Mouse (Mus musculus) frontal cortex, postnatal 25 days (tissue): ENCODE results near the gene Rab43.
"Not testable (repeated sequence)": the region's sequence is repeated elsewhere in the genome, so short reads cannot be mapped to it uniquely, and the experiment has no call there.

Experiments
- DNase-seq, 2 experiments: peaks; one replicate each; pipeline ENCODE4 v3.0.0; 2022; ENCODE audit warnings: low spot score in 2 of 2

The Rab43 gene

DNA sequence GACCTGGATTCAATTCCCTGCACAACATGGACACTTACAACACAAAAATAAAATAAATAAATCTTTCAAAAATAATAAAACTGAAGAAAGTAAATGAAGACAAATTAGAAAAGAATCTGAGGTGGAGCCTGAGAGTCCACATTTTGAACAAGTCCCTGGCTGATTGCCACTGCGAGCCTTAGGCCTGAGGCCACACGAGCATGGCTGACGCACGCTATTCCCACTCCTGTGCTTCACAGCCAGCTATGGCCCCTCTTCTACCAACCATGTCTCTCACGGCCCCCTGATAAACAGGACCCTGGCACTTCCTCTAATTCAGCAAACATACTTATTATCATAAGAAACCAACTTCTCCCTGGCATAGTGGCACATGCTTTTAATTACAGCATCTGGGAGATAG is 25.3 kb downstream of the Rab43 start:
- DNase-seq: no peak

DNA sequence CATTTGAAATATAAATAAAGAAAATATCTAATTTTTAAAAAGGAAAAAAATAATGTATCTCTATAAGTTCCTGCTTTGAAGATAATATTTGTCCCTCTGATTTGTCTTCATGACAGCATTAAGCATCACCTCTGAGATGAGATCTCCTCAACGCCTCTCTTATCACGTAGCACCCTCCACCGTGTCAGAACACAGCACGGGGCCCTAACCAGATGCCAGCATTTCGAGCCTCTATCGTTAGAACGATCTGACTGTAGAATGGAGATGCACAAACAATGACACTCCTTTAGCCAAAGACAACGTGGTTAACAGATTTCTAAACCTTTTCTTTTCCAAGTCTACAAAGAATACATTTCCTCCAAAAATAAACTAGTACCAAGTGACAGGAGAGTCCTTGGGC is 27.9 kb downstream of the Rab43 start:
- no peak for DNase-seq

DNA sequence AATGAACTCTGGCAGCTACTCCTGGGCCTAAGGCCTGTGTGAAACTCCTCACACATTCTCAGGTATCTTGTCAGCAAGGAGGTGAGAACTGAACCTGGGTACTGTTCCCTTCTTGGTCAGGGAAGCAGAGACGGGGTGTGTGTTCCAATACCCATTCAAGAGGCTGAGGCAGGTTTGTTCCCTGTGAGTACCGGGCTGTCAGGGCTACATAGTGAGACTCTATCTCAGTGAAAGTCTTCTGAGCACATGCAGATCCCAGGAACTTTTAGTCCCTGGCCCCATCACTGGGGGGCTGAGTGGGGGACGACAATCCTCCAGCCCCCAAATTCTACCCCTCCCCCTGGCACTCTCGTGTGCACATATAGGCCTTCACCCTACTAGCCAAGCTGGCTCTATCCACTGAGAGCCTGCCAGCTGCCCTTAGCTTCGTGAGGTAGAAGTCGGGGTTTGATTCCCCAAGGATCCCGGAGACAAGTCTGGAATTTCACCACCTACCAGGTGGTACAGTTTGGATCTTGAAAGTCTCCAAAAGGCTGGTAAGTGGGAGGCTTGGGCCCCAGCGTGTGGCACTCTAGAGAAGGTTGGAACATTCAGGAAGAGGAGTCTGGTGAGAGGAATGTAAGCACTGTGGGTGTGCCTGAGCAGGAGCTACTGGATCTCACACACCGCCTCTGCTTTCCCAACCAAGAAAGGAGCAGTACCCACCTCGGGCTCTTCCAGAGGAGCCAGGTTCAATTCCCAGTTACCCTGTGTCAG is 31.2 kb downstream of the Rab43 start:
- DNase-seq: no peak

DNA sequence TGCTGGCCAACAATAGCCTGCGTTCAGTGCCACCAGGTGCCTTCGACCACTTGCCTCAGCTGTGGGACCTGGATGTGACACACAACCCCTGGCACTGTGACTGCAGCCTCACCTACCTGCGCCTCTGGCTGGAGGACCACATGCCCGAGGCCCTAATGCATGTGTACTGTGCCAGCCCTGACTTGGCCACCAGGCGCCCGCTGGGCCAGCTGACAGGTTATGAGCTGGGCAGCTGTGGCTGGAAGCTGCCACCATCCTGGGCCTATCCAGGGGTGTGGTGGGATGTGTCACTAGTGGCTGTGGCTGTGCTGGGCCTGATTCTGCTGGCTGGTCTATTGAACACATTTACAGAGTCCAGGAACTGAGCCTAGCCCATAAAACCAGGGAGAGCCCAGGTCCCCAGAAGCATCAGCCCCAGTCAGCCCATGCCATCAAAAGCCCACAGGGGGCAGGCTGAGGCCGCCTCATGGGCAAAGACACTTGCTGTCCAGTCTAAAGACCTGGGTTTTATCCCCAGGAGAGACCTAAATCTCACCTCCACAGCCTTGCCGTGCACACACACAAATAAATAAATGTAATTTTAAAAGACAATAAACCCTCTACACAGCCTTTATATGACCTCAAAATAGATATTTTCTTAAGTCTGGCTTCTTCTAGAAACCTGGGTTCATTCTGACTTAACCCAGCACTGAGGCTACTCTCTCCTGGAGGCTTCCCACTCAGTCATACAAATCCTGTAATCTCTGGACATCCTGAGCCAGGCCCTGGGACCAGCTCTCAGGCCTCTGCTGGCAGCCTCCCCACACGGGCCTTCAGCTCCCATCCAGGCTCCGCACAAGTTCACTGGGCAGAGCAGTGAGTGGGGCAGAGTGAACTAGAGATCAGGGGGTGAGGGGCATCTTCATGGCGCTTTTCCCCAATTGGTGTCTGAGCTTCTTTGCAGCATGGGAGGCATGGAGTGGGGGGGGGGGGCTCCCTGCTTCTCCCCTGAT is 32.5 kb downstream of the Rab43 start:
- no peak for DNase-seq

DNA sequence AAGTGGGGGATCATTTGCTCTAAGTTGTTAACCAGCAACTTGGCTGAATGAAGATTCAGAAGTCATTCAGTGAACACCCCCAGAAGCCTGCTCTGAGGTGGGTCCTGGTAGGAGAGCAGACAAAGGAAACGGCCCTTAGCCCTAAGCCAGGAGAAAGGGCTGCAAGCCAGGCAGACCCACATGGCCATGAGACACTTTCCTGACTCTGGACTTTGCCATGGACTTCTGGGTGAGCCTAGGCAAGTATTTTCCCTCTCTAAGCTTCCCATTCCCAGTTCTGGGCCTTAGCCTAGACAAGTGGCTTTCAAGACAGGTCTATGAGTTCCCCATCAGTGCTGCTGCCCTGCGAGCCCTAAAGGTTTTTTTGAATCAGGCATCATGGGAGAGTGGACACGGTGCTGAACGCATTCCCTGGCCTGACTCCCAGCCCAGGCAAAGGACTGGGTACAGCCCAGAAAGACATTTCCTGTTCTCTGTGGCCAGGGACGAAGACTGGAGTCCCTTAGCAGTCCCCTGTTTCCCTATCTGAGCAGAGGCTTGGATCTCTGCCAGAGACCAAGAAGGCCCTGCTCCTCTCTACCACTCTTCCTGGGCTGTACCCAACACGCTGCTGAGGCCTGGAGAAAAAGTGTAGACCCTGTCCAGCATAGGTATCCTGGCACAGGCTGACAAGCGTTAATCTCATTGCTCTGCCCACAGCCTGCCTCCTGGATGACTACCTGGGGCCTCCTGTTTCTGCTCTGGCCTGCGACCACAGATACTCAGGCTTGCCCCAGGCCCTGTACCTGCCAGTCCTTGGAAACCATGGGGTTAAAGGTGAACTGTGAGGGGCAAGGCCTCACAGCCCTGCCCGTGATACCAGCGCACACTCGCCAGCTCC is 33.4 kb downstream of the Rab43 start:
- no peak for DNase-seq

DNA sequence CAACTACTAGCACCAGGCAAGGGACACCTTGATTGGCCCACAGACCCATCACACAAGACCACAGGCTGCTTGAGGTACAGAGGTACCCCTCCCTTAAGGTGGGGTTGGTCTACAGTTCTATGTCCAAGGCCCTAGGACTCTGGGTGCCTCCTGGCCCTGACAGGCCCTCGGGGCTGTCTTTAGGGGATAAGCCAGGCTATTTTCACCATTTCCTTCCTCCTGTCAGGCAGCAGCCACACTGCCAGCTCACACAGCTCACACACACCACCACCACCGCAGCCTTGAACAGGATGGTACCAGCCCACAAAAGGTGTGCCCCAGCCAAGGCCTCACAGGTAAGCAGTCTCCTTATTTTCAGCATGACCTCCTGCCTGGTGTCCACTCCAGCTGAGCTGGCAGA is 34.1 kb downstream of the Rab43 start, which contains the start of gene Gp9:
Gp9 (plus strand) TSS at position 231 of the 400 bp plus-strand sequence.
- no peak for DNase-seq

DNA sequence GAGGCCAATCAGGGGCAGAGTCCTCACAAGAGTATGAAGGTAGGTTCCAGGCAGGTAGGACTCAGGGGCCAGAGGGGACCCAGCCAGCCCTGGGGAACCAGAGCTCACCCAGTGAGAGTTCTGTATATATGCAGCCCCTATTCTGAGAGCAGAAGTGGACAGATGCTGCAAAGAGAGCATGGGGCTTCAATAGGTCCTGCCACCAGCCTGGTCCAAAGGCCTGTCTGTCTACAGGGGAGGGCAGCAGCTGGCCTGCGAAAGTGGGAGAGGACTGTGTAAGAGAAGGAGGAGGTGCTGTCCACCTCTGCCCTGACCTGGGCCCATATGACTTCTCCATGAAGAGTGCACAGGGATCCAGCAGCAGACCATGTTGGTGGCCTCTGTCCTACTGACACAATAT is 35.3 kb downstream of the Rab43 start:
- DNase-seq: no peak

DNA sequence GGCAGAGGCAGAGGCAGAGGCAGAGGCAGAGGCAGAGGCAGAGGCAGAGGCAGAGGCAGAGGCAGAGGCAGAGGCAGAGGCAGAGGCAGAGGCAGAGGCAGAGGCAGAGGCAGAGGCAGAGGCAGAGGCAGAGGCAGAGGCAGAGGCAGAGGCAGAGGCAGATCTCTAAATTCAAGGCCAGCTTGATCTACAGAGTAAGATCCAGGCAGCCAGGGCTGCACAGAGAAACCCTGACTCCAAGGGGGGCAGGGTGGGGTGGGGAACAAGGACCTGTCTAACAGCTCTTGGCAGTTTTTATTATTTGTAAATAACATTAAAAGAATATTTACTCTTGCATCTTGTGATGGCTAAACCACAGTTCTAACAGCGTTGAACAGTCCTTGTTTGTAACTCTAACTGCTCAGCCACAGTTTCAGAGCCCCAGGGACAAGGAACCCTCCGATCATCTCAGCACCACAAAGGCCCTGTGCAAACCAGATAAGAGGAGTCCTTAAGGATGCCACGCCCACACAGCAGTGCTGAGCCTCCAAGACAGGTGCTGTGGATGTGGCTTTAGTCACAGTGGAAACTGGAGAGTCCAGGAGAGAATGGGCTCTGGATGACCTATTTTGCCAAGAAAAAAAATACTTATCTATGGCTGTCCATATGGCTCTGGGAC is 36.2 kb downstream of the Rab43 start:
- DNase-seq: no peak

DNA sequence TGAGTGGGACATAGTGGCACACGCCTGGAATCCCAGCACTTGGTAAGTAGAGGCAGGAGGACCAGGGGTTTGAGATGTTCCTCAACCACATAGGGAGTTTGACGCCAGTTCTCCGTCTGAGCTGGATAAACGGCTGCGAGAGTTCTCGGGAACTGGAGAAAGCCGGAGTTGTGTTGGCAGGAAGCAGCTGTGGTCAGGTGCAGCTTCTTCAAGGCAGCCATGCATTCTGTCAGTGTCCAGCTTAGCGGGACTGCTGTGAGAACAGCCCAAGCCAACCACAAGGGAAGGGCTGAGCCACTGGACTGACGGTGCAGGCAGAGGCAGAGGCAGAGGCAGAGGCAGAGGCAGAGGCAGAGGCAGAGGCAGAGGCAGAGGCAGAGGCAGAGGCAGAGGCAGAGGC is 37.1 kb downstream of the Rab43 start:
- DNase-seq: no peak

DNA sequence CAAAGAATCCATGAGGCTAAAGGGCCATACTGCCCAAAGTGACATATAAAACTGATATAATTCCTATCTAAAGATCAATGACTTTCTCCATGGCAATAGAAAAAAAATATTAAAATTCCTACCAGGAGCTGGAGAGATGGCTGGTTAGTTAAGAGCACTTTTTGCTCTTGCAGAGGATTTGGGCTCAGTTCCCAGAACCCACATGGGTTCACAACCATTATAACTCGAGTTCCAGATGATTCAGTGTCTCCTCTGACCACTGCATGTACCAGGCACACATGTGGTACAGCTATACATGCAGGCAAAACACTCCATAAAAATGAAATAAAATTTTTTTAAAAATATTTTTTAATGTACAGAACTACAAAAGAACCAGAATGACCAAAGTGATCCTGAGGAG is 37.5 kb downstream of the Rab43 start:
- no peak for DNase-seq

DNA sequence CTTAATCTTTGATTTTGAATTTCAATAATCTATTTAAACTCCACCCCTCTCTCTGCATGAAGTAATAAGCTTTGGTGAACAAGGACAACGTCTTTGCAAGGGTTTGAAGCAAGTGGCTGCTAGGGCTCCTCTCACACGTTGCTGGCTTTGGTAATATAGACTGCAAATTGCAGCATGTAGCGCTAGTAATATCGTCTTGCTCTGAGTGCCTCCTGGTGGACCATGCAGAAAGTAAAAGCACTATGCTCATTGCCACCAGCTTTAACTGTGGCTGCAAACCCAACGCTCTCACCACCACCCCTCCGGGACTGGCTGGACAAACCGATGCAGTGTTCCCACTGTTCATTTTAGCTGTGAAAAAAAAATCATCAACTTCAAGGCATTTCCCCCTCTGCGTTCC is 41.3 kb downstream of the Rab43 start:
- DNase-seq: no peak

DNA sequence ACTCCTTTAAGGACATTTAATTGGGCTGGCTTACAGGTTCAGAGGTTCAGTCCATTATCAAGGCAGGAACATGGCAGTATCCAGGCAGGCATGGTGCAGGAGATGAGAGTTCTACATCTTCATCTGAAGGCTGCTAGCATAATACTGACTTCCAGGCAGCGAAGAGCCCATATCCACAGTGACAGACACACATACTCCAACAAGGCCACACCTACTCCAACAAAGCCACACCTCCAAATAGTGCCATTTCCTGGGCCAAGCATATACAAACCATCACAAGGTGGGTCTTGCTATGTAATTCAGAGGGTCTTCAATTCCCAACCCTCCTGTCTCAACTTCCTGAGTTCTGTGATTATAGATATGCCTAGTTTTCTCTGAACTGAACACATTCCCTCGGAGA is 47.7 kb downstream of the Rab43 start:
- DNase-seq: not testable (repeated sequence)

DNA sequence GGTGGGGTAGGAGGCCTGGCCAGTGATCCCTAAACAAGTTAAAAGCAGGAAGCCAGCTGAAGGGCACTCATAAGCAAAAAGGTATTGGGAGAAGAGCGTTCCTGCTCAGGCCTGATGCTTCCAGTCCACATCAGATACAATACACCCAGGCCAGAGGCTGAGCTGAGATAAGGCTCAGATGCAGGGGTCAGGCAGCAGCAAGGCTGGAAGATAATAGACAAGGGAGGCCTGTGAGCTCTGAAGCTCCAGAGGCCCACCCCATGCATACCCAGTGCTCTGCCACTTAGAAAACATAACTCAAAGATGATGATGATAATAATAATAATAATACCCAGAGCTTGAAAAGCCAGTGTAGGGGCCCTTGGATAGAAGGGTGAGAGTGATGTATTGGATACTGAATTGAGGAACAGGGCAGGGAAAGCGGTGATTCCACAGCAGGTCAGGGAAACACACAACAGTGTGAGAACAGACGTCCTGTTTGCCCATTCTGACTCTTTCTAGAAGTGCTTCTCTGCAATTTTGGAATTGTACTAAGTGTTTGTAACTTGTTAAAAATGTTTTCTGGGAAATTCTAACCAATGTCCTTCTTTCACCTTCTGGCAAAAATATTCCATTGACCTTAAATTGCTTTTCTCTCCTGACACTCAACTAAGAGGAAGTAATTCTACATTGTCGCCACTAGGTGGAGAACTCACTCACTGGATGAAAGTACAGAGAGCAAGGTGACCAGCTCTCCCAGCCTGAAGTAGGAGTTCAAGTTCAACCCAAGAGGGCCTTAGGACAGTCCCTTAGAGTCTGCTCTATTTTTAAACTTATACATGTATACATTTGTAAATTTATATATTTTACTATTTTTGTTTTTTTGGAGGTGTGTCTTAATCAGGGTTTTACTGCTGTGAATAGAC is 48.3 kb downstream of the Rab43 start:
- no peak for DNase-seq

DNA sequence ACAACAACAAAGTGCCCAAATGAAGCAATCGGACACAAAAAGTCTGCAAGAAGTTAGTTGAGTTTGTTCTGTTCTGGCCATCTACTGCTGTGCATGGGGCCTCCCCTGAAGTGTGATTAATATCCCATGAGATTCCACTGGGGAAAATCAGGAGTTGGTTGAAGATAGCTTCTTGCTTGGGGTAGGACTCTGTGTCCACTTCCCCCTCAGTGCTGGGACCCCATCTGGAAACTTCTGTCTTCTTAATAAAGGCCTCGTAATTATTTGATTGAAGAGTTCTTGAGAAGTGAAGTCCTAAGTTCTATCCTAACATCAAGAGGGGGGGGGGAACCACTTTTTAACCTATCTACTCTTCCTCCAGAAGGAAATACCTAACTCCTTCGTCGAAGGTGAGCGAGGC is 49.8 kb downstream of the Rab43 start:
- DNase-seq: no peak

DNA sequence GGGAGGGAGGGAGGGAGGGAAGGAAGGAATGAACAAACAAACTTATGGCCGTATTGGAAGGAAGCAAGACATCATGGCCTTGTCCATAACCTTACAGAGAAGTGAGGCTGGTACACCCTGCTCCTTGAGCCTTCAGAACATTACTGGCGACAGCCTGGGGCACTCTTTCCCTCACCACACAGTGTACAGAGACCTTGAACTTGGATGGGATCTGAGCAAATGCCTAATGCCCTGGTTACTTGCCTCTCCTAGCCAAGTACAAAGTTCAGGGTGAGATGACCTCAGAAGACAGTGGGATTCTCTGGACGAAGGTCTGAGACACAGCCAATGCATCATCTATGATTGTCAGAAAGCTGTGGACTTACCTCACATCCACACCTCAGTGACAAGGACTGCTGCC is 52.1 kb downstream of the Rab43 start:
- no peak for DNase-seq

DNA sequence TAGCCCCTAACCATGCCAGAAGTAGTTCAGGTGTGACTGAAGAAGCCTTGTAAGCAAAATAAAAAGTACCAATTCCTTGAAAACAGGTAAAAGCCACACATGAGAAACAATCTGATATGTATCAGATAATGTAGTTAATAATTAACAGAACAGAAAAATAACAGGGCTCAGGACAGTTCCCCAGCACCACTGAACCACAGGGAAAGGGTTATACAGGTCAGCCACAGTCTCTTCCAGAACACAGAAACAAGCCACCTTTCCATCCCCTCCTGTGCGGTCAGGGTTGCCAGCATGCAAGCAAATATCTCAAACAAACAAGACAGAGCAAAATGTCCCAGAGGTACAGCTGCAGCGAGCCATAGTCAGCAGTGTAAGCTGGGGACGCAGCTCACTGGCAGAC is 52.6 kb downstream of the Rab43 start:
- DNase-seq: no peak

DNA sequence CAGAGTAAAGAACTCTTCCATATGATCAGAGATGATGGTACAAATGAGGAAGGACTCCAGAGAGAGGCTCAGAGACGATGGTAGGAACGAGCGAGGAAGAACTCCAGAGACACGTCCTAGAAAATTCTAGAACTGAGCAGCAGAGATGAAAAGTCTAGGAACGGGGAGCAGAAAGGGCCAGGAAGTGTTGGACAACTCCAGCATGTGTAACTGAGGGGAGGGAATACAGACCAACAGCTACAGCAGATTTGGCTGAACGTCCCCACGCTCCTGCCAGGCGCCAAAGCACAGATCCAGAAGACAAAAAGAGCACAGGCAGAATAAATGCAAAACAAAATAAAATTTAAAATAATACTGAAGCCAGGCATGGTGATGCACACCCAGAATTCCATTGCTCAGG is 55.1 kb downstream of the Rab43 start:
- no peak for DNase-seq

DNA sequence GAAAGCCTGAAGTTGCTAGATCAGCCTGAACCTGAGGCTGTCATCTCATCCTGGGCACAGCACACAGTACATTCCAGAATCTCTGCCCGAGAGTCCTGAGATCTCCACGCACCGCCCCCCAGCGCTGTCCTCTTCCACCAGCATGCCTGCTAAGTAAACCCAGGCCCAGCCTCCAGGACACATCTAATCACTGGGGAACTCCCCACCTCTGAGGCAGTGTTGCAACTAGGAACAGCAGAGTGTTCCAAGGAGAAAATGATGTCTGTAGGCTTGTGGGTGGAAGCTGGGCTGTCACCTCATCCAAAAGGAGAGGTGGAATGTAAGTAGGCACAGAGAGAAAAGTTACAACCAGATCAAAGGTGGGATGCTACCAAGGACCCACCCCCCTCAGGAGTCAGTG is 56.8 kb downstream of the Rab43 start:
- no peak for DNase-seq

DNA sequence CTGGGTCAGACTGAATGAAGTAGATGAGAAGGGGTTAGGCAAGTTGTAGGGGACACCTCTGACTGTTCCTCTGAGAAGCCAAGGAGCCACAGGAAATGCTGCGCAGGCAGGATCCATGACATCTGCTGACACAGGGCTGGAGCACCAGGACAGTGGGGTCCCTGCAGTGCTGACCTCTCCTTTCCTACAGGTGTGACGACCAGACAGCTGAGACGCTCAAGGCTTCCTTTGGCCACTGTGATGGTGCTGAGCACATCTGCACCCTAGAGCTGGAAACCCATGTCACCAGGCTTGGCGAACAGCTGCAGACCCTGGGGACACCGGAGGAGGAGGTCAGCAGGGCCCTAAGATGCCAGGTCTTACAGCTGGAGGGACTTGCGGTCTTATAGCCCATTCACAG is 60.4 kb downstream of the Rab43 start:
- DNase-seq: no peak

DNA sequence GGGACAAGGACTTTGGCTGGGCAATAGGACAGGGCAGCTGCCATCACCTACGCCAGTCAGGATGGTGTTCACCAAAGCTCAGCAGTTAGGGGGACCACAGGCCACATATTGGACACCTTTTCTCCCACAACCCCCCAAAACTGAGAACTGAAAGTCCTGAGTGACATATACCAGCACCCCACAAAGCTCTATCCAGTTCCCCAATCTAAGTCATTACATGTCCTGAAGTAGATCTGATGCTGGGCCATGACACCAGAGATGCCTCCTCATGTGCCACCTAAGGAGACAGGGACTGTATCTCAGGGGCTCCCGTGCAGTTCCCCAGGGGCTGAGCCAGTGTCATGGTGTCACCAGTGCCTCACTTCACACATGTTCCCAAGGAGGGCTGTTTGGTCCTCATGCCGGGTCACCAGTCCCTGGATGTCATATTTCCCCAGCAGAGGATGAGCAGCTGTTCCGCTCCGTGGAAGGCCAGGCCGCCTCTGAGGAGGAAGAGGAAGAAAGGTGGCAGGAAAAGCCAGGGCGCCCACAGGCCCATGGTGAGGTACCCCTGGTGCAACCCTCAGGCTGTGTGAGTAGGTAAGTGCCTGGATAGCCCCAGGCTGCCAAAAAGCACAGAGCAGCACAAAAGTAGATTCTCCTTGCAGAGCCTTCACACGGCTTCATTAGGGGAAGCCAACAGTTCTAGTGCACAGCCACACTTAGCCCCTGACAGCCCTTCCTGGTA is 61.6 kb downstream of the Rab43 start:
- no peak for DNase-seq
